Mouse (Mus musculus): Measurements from ENCODE around the gene Atp8a1. TPM values are rescaled to one million over a fixed set of nuclear protein-coding genes. Genes with fewer than 3 reads are reported as not detected.

Gene Atp8a1
- total RNA-seq (2023), result 99.7 TPM

DNA sequence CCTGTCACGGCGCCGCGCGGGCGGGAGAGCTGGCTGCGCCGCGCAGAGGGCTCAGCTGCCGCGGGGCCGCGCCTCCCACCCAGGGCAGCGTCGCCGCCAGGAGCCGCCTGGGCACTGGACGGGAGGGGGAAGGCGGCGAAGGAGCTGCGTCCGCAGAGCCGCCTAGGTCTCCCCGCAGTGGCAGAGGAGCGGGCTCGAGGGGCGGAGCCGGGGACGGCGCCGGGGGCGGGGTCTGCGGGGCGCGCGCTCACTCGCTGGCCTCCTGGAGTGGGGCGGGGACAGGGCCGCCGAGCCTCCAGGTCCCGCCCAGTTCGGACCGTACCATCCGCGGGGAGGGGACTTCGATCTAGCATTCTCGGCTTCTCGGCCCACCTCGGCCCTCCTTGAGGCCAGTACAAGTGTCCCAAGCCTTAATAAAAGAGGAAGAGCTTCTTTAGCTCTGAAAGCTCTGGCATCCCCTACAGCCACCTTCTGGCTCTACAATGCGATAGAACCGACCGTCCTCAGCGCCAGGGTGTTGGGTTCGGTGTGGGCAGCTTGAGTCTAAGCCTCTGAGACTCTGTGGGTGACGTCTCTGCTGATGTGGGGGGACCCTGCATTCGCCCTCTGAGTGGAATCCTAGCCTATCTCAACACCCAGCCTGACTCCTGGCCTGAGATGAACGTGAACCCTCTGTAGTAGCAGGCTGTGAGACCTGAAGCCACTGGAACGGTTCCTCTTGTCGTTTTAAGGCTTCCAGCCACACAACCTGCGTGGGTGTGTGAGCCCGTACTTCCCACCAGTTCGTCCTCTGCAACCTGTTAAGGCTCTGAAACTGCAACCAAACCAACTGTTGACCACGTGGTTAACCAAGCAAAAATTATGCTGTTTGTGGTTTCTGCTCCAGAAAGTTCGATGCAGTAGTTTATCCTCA is at the start of gene Atp8a1:
TSS of gene Atp8a1 (minus strand) at position 182 of the 913 bp plus-strand sequence.

DNA sequence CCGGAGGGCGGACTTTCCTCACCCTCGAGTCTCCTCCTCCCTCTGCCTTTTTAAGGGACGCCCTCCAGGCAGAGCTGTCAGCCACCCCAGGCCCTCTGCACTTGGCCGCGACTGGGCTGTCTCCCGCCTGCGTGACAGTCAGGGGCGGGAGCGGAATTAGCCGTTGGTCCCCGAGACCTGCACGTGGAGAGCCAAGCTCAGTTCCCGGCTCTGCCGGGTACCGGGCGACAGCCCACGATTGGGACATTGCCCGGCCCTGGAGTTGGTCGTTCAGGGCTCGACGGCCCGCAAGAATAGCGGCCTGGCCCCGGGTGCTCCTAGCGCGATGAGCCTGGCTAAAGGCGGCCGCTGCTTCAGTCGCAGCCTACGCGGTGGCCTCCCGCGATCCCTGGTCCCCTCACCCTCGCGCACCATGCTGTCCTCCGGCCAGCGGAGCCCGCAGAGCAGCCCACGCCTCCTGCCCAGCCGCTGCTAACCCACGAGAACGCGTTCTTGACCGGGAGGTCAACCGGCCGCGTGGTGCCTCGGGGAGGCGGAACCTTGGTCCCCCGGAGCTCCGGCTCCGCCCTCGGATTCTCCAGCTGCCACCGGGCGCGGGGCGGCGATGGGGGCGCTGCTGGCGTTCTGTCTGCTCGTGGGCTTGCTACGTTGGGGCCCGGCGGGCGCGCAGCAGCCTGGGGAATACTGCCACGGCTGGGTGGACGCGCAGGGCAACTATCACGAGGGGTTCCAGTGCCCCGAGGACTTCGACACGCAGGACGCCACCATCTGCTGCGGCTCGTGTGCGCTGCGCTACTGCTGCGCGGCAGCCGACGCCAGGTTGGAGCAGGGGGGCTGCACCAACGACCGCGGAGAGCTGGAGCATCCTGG is 239.2 kb downstream of the Atp8a1 start, which contains the start of gene Shisa3:
TSS of gene Shisa3 (plus strand) at position 79 of the 870 bp plus-strand sequence.

Other genes starting within 250 kb of the Atp8a1 start
- gene Shisa3, start 239.6 kb downstream of the Atp8a1 start, total RNA-seq (2023), result not detected
- not detected for gene Gm5108, start 94.2 kb upstream of the Atp8a1 start, total RNA-seq (2023)
- gene Gm21905, start 99.0 kb upstream of the Atp8a1 start, total RNA-seq (2023), result not detected
- gene Grxcr1, start 184.4 kb upstream of the Atp8a1 start, total RNA-seq (2023), result not detected